Mouse (Mus musculus): ENCODE measurements around the gene Iqcf6. TPM values are rescaled to one million over a fixed set of nuclear protein-coding genes. Genes with fewer than 3 reads are reported as not detected.

The Iqcf6 gene
- total RNA-seq (2012; rRNA removed) (not detected in 2 replicates), polyA plus RNA-seq (2012; ENCODE audit: insufficient read depth in 1 of 2, insufficient read length in 2 of 2, low read depth in 1 of 2, low replicate concordance in 2 of 2, missing spikeins in 1 of 2) (not detected)

- TF ChIP-seq RCOR1 (IDR thresholded peaks at IDR 0.05; ENCODE audit: low read depth, low read length), result no peak
- TF ChIP-seq MYC (IDR thresholded peaks at IDR 0.05; ENCODE audit: low read depth, low read length), result no peak
- no peak for TF ChIP-seq MAX (IDR thresholded peaks at IDR 0.05; ENCODE audit: low read length)
- TF ChIP-seq SIN3A (IDR thresholded peaks at IDR 0.05; ENCODE audit: low read length), result no peak
- no peak for TF ChIP-seq TBP (IDR thresholded peaks at IDR 0.05; ENCODE audit: low read depth, low read length)
- no peak for TF ChIP-seq POLR2AphosphoS5 (IDR thresholded peaks at IDR 0.05; ENCODE audit: borderline replicate concordance, low read depth, low read length)
- TF ChIP-seq MAFK (IDR thresholded peaks at IDR 0.05; ENCODE audit: borderline replicate concordance, low read depth, low read length), result no peak
- no peak for TF ChIP-seq MYB (IDR thresholded peaks at IDR 0.05; ENCODE audit: low read depth, low read length)
- TF ChIP-seq GABPA (IDR thresholded peaks at IDR 0.05; ENCODE audit: low read depth, low read length), result no peak
- no peak for TF ChIP-seq GATA1 (IDR thresholded peaks at IDR 0.05; ENCODE audit: low read depth, low read length)
- no peak for TF ChIP-seq CHD1 (IDR thresholded peaks at IDR 0.05; ENCODE audit: low read depth, low read length)
- no peak for TF ChIP-seq ZKSCAN1 (IDR thresholded peaks at IDR 0.05; ENCODE audit: low read depth, low read length)
- DNase-seq (ENCODE audit: low read depth, low spot score), result no peak
- H3K27me3 ChIP-seq (ENCODE audit: control insufficient read depth in 1 of 2, insufficient read depth in 2 of 2, low read length in 2 of 2), result peaks cover 4 to 13% of the 10 kb centered on the region in 2 experiments; a peak in 3 of 4 replicates
- H3K79me2 ChIP-seq (ENCODE audit: control insufficient read depth, insufficient read depth, low read length, poor library complexity), result no peaks in the 10 kb centered on the region
- H3K4me3 ChIP-seq (ENCODE audit: control insufficient read depth in 1 of 2, insufficient read depth in 1 of 2, low read depth in 2 of 2, low read length in 2 of 2), result no peak within 1 kb of the TSS
- no peak within 1 kb of the TSS for H3K9ac ChIP-seq (ENCODE audit: control insufficient read depth, low read depth, low read length, poor library complexity, severe bottlenecking)
- no peaks in the 10 kb centered on the region for H3K4me1 ChIP-seq (ENCODE audit: control insufficient read depth in 1 of 2, insufficient read depth in 2 of 2, low read length in 2 of 2)
- H3K36me3 ChIP-seq (ENCODE audit: control insufficient read depth in 1 of 2, insufficient read depth in 2 of 2, low read length in 2 of 2), result no peaks in the 10 kb centered on the region
- no peak within 1 kb of the TSS for H3K27ac ChIP-seq (ENCODE audit: control insufficient read depth, low read depth, low read length)
- no peaks in the 10 kb centered on the region for H3K9me3 ChIP-seq (replicated peaks; ENCODE audit: insufficient read depth, low read length)
Observed at GRCm38 (mm10) chr9:106626282-106626681, at the start of gene Iqcf6. Iqcf6 (plus strand) TSS chr9:106626582.

- H3K27me3 ChIP-seq (ENCODE audit: control insufficient read depth in 1 of 2, insufficient read depth in 2 of 2, low read length in 2 of 2), result peaks cover 7 to 10% of the 10 kb centered on the region in 2 experiments; a peak in 2 of 4 replicates
- no peak for TF ChIP-seq CTCF (IDR thresholded peaks at IDR 0.05 in 2 of 3, conservative IDR thresholded peaks at IDR 0.05 in 1 of 3; ENCODE audit: control insufficient read depth in 1 of 3, insufficient read depth in 1 of 3, low read depth in 2 of 3, low read length in 3 of 3, poor library complexity in 1 of 3, severe bottlenecking in 1 of 3)
- TF ChIP-seq BHLHE40 (IDR thresholded peaks at IDR 0.05; ENCODE audit: borderline replicate concordance, low read depth, low read length), result no peak
- TF ChIP-seq E2F4 (IDR thresholded peaks at IDR 0.05; ENCODE audit: borderline replicate concordance, low read depth, low read length), result no peak
- TF ChIP-seq ETS1 (IDR thresholded peaks at IDR 0.05; ENCODE audit: low read depth, low read length), result no peak
- no peak for TF ChIP-seq MXI1 (IDR thresholded peaks at IDR 0.05; ENCODE audit: low read depth, low read length)
- no peak for TF ChIP-seq UBTF (IDR thresholded peaks at IDR 0.05; ENCODE audit: borderline replicate concordance, insufficient read depth, low read depth, low read length)
- no peak for TF ChIP-seq POLR2AphosphoS2 (IDR thresholded peaks at IDR 0.05; ENCODE audit: low read length)
- H3K9me3 ChIP-seq (replicated peaks; ENCODE audit: insufficient read depth, low read length), result no peaks in the 10 kb centered on the region
- no peak for DNase-seq (ENCODE audit: low read depth, low spot score)
- H3K4me3 ChIP-seq (ENCODE audit: control insufficient read depth in 1 of 2, insufficient read depth in 1 of 2, low read depth in 2 of 2, low read length in 2 of 2), result no peak overlapping the region
- H3K79me2 ChIP-seq (ENCODE audit: control insufficient read depth, insufficient read depth, low read length, poor library complexity), result no peaks in the 10 kb centered on the region
- no peaks in the 10 kb centered on the region for H3K4me1 ChIP-seq (ENCODE audit: control insufficient read depth in 1 of 2, insufficient read depth in 2 of 2, low read length in 2 of 2)
- no peaks in the 10 kb centered on the region for H3K36me3 ChIP-seq (ENCODE audit: control insufficient read depth in 1 of 2, insufficient read depth in 2 of 2, low read length in 2 of 2)
- no peak overlapping the region for H3K9ac ChIP-seq (ENCODE audit: control insufficient read depth, low read depth, low read length, poor library complexity, severe bottlenecking)
- no peak overlapping the region for H3K27ac ChIP-seq (ENCODE audit: control insufficient read depth, low read depth, low read length)
Observed at GRCm38 (mm10) chr9:106580016-106580415, 46.4 kb upstream of the Iqcf6 start.

Data from MEL (cell line).